Mouse (Mus musculus) left cerebral cortex, adult 9 months (tissue): Measurements from ENCODE around the gene Ubald1.

Experiments
- DNase-seq, 2 experiments: peaks; one replicate each; pipeline ENCODE4 v3.0.0; 2022; ENCODE audit warnings: low spot score in 2 of 2

Gene Ubald1

GRCm38 (mm10) chr16:4899711-4900110 lies 19.6 kb upstream of the Ubald1 start:
- DNase-seq, result no peak

DNA sequence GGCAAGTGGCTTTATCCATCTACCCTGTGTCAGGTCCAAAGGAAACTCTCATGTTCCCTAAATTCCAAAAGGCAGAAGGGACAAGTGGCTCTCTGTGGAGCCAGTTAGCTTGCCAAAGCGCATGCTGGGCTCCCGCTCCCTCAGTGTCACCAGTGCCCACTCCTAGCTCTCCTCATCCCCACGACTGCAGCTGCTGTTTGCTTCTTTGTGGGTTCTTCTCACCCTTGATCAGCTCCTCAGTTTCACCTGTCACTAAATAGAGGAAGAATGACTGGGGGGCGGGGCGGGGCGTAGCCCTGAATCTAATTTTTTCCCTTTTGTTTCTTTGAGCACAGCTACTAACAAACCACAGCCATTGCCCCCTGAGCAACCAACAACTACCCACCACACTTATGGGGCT lies 18.8 kb upstream of the Ubald1 start:
- DNase-seq, result no peak

DNA sequence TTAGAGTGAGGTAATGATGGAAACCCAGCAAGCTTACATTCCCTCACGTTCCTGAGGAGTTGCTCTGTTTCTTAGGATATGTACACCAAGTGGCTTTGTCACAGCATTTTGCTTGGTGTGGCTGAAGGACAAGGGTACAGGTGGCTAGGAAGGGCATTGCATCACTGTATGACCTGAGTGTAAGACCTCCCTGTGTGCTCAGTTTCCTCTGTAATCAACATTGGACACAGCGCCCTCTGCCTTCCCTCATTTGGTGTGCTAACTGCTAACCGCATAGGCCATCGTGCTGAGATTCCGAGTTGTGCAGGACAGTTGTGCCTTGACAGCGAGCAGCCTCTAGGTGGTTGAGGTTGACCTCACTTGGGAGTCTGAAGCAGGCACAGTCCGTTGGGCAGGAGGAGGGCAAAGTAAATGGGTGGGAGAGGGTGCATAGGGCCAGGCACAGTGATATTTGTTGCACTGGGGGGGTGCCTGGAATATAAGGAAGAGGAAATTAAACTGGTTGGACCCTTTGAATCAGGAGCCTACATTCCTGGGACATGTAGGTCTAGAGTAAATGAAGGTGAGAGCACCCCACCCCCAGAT lies 17.1 kb upstream of the Ubald1 start:
- DNase-seq, result no peak

DNA sequence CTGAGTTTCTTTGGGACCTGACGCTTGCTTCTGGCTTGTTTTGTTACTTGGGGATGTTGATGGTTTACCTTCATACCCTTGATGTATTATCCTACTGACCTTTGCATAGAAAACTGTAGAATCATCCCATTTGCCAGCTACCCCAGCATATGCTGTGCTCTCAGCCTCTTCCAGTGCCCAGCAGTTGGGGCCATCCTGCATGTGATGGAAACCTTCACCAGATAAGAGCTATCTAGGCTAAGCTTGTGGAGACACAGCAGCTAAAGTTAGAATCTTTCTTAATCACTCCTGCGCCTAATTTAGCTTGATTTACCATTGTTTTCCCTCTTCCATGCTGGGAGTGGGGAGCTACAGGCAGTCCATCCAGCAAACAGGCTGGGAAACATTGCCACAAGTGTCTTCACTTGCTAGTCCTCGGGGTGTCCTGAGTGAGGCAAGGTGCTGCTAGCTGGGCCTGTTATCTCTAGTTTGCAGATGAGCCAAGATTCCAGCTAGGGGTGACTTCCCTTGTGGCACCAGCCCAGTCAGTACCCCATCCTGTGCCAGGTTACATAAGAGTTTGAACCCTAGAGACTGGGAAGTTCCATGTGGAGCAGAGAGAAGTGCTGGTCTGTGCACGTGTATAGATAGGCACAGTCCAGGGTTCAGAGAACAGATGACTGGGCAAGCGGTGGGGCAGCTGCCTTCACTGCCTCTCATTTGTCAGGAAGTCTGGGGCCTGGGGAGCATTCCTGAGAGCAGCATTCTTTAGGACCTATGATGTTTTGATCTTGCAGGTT lies 16.3 kb upstream of the Ubald1 start:
- DNase-seq, result no peak

DNA sequence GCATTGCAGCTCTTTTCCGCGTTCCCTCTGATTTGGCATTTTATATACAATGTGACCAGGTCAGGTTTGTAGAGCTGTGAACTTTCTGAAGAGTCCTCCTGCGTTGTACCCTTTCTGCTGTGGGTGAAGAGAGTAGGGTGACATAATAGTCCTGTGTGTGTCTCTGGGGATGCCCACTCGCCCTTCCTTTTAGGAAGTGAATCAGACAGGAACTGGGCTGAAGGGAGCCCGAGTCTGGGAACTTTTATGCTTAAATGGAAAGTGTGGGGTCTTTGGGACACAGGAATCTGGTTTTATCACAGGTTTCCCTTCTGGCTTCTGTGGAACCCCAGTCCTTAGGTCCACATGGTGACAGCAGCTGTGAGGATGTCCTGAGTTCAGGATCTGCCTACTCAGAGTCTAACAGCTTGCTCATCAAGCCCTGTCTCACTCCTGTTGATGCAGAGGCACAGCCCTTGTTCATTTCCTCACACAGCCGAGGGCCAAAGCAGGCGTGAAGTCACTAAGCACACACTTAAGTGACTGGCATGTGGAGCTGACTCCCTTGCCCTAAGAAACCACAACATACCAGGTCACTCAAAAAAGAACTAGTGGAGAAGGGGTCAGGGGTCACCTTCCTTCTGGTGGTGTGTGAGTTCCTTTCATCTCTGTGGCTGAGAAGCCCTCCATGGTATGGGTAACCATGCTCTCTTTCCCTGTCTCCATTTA lies 14.2 kb upstream of the Ubald1 start:
- DNase-seq, result no peak

GRCm38 (mm10) chr16:4892171-4892570 lies 12.1 kb upstream of the Ubald1 start:
- no peak for DNase-seq

- no peak for DNase-seq
These were observed 10.1 kb upstream of the Ubald1 start for GRCm38 (mm10) chr16:4890201-4890709.

GRCm38 (mm10) chr16:4886690-4887020 lies 6.5 kb upstream of the Ubald1 start:
- no peak for DNase-seq

GRCm38 (mm10) chr16:4885760-4886689 lies 5.9 kb upstream of the Ubald1 start, which contains the start of gene Mgrn1:
Gene Mgrn1 (plus strand): TSS chr16:4886249.
- DNase-seq, result peak in 1 of 2 experiments; percentile 77

DNA sequence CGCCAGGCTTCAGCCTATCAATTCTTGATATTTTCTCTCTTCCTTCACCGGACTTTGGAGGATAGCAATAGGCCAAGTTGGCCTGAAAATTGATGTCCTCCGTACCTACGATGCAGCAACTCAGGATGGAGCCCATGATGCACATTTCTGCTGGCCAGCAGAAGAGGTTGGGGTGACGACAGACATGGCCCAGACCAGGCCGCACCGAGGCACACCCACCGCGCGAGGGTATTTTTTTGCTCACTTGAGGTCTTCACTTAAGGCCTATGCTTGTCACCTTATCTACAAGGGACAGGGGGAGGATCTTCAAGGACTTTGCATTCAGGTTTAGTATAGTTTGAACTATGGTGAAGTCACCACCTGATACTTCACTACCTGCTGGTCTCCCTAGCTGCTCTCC lies 4.8 kb upstream of the Ubald1 start:
- no peak for DNase-seq

GRCm38 (mm10) chr16:4881400-4882351 lies 1.6 kb upstream of the Ubald1 start:
- DNase-seq, result peak in 1 of 2 experiments; percentile 45

DNA sequence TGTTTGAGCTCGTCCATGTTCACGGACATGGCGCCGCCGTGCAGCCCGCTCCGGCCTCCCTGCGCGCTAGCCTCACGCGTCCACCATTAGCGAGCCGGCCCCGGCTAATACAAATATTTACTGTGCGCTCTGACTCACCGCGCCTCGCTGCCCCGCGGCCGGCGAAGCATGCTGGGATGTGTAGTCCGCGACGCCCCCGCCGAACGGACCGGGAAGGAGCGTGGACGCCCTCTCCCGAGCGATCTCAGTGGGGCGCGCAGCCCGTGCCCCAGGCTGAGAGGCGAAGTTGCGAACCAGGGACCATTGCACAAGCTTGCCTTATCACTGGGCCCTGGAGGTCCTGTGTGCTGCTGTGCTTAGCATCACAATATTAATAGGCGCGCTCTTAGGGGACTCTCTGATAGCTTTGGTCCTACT lies 399 bp downstream of the Ubald1 start:
- peak; percentile 84 to 90 for DNase-seq

- DNase-seq, result peak in 1 of 2 experiments; percentile 56
These were observed 911 bp downstream of the Ubald1 start for GRCm38 (mm10) chr16:4879101-4879707.

DNA sequence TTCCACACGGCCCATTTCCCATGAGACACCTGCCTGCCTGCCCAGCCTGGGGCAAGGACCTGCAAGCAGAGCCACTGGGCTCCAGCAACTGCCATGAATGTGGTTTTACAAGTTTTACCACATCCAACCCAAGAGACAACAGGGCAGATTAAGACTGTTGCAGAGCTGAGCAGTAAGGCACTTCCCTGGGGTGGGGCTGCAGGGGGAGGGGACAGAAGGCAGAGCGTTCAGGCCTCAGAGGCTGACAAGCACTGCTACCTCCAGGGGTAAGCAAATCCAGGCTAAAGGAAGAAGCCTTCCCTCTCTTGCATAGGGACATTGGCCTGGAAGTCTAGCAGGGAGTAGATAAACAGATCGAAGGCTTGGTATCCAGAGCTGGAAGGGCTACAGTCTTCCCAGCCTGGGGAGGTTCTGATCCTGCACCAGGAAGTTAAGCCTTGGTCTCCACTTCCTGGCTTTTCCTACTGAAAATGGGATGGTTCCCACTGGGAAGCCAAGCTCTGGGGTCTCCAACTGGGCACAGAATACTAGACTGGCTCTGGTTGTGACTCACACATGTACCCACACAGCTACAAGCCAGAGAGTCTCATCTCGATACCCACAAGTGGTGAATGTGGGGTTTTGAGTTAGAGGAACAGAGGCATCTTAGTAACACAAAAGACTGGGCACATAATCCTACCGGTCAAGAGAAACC lies 1.8 kb downstream of the Ubald1 start:
- no peak for DNase-seq

DNA sequence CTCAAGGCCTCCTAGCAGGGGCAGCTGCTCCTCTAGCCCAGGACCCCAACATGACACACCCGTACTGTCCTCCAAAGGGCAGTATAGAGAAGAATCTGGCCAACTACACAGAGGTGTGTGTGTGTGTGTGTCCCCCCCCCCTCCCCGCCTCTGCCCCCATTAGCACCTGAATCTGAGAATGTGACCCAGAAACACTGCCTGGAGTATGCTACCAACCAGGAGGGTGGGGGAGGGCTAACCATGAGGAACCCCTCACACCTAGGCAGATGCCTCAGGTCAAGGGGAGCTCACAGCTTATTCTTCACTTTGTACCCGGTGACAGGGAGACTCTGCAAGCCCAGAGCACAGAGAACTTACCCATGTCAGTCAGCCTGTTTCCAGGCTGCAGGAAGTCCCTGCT lies 2.4 kb downstream of the Ubald1 start:
- DNase-seq, result no peak

DNA sequence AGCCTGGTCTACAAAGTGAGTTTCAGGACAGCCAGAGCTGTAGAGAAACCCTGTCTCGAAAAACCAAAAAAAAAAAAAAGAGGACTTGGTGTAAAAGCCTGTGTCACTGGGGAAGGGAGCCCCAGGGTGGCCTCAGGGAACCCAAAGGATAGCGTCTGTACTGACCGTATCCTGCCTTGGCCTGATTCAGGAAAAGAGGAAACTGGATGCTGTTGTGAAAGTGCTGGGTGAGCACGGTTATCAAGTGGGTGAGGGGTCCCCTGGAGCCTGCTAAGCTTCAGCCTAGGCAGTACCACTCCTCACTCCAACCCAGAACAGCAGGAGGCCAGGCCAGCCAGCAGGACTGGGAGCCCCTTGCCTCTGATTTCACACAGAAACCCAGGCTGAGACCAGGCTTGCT lies 2.9 kb downstream of the Ubald1 start:
- DNase-seq, result no peak

DNA sequence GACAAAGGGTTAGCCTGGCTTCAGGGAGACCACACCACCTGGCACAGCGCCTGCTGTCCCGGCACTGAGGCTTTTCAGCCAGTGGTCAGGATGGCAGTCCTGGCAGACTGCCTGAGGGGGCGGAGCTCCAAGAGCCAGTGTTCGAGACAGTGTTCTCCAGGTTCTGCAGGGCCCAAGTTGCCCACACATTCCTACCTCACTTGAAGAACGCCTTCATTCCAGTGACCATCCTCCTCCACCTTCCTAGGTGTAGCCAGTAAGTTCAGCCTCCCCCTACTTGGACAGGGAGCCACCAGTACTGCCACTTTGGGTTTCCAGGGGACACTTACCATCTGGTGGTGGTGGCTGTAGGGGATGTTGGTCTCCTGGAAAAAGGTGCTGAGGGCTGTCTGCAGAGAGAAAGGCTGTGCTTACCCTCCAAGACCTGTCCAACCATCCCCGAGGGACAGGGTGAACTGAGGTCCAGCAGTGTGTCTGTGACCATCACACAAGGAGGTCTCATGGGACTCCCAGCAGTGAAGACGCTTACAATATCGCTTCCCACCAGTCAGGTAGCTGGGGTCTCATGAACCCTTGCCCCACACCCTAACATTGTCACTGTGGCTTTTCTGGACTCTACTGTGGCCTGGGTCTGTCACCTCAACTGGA lies 4.0 kb downstream of the Ubald1 start:
- peak in 1 of 2 experiments; percentile 60 for DNase-seq

GRCm38 (mm10) chr16:4875198-4876032 lies 4.7 kb downstream of the Ubald1 start:
- DNase-seq, result no peak
